Mouse (Mus musculus): ENCODE results near the gene Pik3ap1. TPM values are rescaled to one million over a fixed set of nuclear protein-coding genes. Genes with fewer than 3 reads are reported as not detected.

The Pik3ap1 gene
- polyA plus RNA-seq, 1 experiment from 2014 or later, result 5.7 TPM

- H3K4me1 ChIP-seq (ENCODE audit: control insufficient read depth, insufficient read depth, low read length), result no peaks in the 10 kb centered on the region
- no peaks in the 10 kb centered on the region for H3K27me3 ChIP-seq (replicated peaks; ENCODE audit: control insufficient read depth, insufficient read depth, low read length)
- H3K9me3 ChIP-seq (ENCODE audit: control insufficient read depth, low read length), result no peaks in the 10 kb centered on the region
- peak; percentile 44 for ATAC-seq
- H3K4me3 ChIP-seq (ENCODE audit: low read length), result no peak overlapping the region
- no peak overlapping the region for H3K4me2 ChIP-seq (ENCODE audit: low read depth, low read length)
- 0 out of 2 replicates have a peak overlapping the region, but pooled peaks have one; percentile 15 for H3K27ac ChIP-seq (ENCODE audit: low read length)
- no peaks in the 10 kb centered on the region for H3K36me3 ChIP-seq (ENCODE audit: control insufficient read depth, insufficient read depth, low read length)
- H3K9ac ChIP-seq (ENCODE audit: low read depth, low read length), result no peak overlapping the region
- 46% methylated on average over 6 of the region's 6 CpGs for WGBS
Measured at GRCm38 (mm10) chr19:41303433-41303832, 81.5 kb downstream of the Pik3ap1 start.

DNA sequence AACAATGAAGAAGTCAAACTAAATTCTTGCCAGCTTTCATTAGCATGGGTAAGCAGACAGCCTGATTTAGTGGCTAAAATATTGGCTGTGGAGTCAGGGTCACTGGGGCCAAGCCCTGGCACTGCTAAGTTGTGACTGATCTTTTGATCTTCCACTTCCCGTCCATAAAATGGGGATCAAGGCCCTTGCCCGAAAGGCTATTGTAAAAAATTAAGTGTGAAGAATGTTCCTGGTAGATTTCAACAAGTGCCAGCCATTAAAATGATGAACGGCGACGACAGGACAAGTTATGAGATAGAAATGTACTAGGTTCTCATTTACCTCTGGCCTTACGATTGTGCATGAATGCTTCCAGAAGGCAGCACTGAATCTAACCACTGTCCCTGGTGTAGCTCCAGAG, 83.0 kb downstream of the Pik3ap1 start:
- 65% methylated on average over 6 of the region's 6 CpGs for WGBS
- H3K9me3 ChIP-seq (ENCODE audit: control insufficient read depth, low read length), result no peaks in the 10 kb centered on the region

DNA sequence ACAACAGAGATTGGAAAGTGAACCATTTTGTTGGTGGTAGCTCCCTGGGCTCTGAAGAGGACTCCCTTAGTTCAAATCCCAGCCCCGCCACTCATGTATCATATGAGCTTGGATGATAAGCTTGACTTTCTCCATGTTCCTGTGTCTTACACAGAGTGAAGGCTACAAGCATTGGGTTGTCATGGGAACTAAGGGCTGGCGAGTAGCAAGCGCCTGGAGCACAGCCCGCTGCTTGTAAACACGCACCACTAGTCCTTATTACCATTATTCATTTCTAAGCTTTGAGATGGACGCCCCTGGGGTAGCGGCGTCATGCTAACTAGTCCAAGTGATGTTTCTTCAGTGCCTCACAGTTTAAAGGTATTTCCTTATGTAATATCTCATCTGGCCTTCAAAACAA, 85.5 kb downstream of the Pik3ap1 start:
- Histone ChIP-seq H3K27ac (ENCODE audit: low read length) (no peak overlapping the region), H3K4me2 (ENCODE audit: low read depth, low read length) (no peak overlapping the region), H3K4me1 (ENCODE audit: control insufficient read depth, insufficient read depth, low read length) (no peaks in the 10 kb centered on the region), H3K36me3 (ENCODE audit: control insufficient read depth, insufficient read depth, low read length) (no peaks in the 10 kb centered on the region), H3K27me3 (replicated peaks; ENCODE audit: control insufficient read depth, insufficient read depth, low read length) (no peaks in the 10 kb centered on the region), H3K4me3 (ENCODE audit: low read length) (no peak overlapping the region), H3K9me3 (ENCODE audit: control insufficient read depth, low read length) (no peaks in the 10 kb centered on the region), H3K9ac (ENCODE audit: low read depth, low read length) (no peak overlapping the region)
- no peak for ATAC-seq
- 80% methylated on average over 8 of the region's 8 CpGs for WGBS

More for the DNA sequence above, 83.0 kb downstream of the Pik3ap1 start:
- Histone ChIP-seq H3K36me3 (ENCODE audit: control insufficient read depth, insufficient read depth, low read length) (no peaks in the 10 kb centered on the region), H3K9ac (ENCODE audit: low read depth, low read length) (no peak overlapping the region), H3K4me1 (ENCODE audit: control insufficient read depth, insufficient read depth, low read length) (no peaks in the 10 kb centered on the region), H3K4me2 (ENCODE audit: low read depth, low read length) (no peak overlapping the region), H3K4me3 (ENCODE audit: low read length) (no peak overlapping the region), H3K27ac (ENCODE audit: low read length) (no peak overlapping the region), H3K27me3 (replicated peaks; ENCODE audit: control insufficient read depth, insufficient read depth, low read length) (no peaks in the 10 kb centered on the region)
- no peak for ATAC-seq

- peak; percentile 51 for ATAC-seq
- Histone ChIP-seq H3K4me2 (ENCODE audit: low read depth, low read length) (no peak overlapping the region), H3K27ac (ENCODE audit: low read length) (0 out of 2 replicates have a peak overlapping the region, but pooled peaks have one; percentile 0), H3K9me3 (ENCODE audit: control insufficient read depth, low read length) (no peaks in the 10 kb centered on the region), H3K9ac (ENCODE audit: low read depth, low read length) (no peak overlapping the region), H3K27me3 (replicated peaks; ENCODE audit: control insufficient read depth, insufficient read depth, low read length) (no peaks in the 10 kb centered on the region), H3K4me1 (ENCODE audit: control insufficient read depth, insufficient read depth, low read length) (peaks cover 3% of the 10 kb centered on the region; the same call in 1 of the 2 replicates), H3K36me3 (ENCODE audit: control insufficient read depth, insufficient read depth, low read length) (no peaks in the 10 kb centered on the region), H3K4me3 (ENCODE audit: low read length) (no peak overlapping the region)
- 56% methylated on average over 5 of the region's 5 CpGs for whole genome bisulfite sequencing
Measured at GRCm38 (mm10) chr19:41290952-41291619, 93.8 kb downstream of the Pik3ap1 start.

GRCm38 (mm10) chr19:41288568-41288967, 96.3 kb downstream of the Pik3ap1 start:
- no peak overlapping the region for H3K4me2 ChIP-seq (ENCODE audit: low read depth, low read length)
- no peak overlapping the region for H3K9ac ChIP-seq (ENCODE audit: low read depth, low read length)
- no peaks in the 10 kb centered on the region for H3K27me3 ChIP-seq (replicated peaks; ENCODE audit: control insufficient read depth, insufficient read depth, low read length)
- H3K9me3 ChIP-seq (ENCODE audit: control insufficient read depth, low read length), result no peaks in the 10 kb centered on the region
- WGBS, result 68% methylated on average over 6 of the region's 6 CpGs
- H3K4me3 ChIP-seq (ENCODE audit: low read length), result no peak overlapping the region
- H3K4me1 ChIP-seq (ENCODE audit: control insufficient read depth, insufficient read depth, low read length), result peaks cover 17% of the 10 kb centered on the region
- no peak overlapping the region for H3K27ac ChIP-seq (ENCODE audit: low read length)
- H3K36me3 ChIP-seq (ENCODE audit: control insufficient read depth, insufficient read depth, low read length), result no peaks in the 10 kb centered on the region
- no peak for ATAC-seq

GRCm38 (mm10) chr19:41287224-41287623, 97.7 kb downstream of the Pik3ap1 start:
- Histone ChIP-seq H3K36me3 (ENCODE audit: control insufficient read depth, insufficient read depth, low read length) (no peaks in the 10 kb centered on the region), H3K4me3 (ENCODE audit: low read length) (no peak overlapping the region), H3K9ac (ENCODE audit: low read depth, low read length) (no peak overlapping the region), H3K9me3 (ENCODE audit: control insufficient read depth, low read length) (no peaks in the 10 kb centered on the region), H3K4me2 (ENCODE audit: low read depth, low read length) (no peak overlapping the region), H3K27me3 (replicated peaks; ENCODE audit: control insufficient read depth, insufficient read depth, low read length) (no peaks in the 10 kb centered on the region), H3K4me1 (ENCODE audit: control insufficient read depth, insufficient read depth, low read length) (peaks cover 26% of the 10 kb centered on the region), H3K27ac (ENCODE audit: low read length) (no peak overlapping the region)
- WGBS, result 89% methylated on average over 7 of the region's 7 CpGs
- no peak for ATAC-seq

- H3K9me3 ChIP-seq (ENCODE audit: control insufficient read depth, low read length), result no peaks in the 10 kb centered on the region
- no peaks in the 10 kb centered on the region for H3K36me3 ChIP-seq (ENCODE audit: control insufficient read depth, insufficient read depth, low read length)
- H3K4me3 ChIP-seq (ENCODE audit: low read length), result no peak overlapping the region
- 27% methylated on average over 6 of the region's 6 CpGs for WGBS
- peak; percentile 78 for ATAC-seq
- peaks cover 26% of the 10 kb centered on the region for H3K4me1 ChIP-seq (ENCODE audit: control insufficient read depth, insufficient read depth, low read length)
- no peak overlapping the region for H3K9ac ChIP-seq (ENCODE audit: low read depth, low read length)
- H3K27me3 ChIP-seq (replicated peaks; ENCODE audit: control insufficient read depth, insufficient read depth, low read length), result no peaks in the 10 kb centered on the region
- no peak overlapping the region for H3K4me2 ChIP-seq (ENCODE audit: low read depth, low read length)
- H3K27ac ChIP-seq (ENCODE audit: low read length), result peak overlapping the region; percentile 56
Measured at GRCm38 (mm10) chr19:41284515-41284914, 100.4 kb downstream of the Pik3ap1 start.

DNA sequence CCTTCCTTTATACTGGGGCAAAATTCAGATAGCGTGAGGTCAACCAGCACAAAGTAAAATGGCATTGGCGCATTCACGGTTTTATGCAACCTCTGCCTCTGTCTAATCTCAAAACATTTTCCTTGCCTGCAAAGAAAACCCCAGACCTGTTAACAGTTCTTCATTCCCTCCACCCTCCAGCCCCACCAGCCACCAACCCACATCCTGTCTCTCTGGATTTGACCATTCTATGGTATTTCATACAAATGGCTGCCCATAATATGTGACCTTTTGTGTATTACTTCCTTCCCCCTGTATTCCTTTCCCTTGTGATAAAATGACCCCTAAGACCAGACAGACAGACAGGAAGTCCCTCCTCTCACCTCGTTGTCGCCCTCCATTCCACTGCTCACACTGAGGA, 102.2 kb downstream of the Pik3ap1 start:
- Histone ChIP-seq H3K27me3 (replicated peaks; ENCODE audit: control insufficient read depth, insufficient read depth, low read length) (no peaks in the 10 kb centered on the region), H3K4me3 (ENCODE audit: low read length) (no peak overlapping the region), H3K36me3 (ENCODE audit: control insufficient read depth, insufficient read depth, low read length) (no peaks in the 10 kb centered on the region), H3K9me3 (ENCODE audit: control insufficient read depth, low read length) (no peaks in the 10 kb centered on the region), H3K4me1 (ENCODE audit: control insufficient read depth, insufficient read depth, low read length) (peaks cover 26% of the 10 kb centered on the region), H3K27ac (ENCODE audit: low read length) (no peak overlapping the region), H3K4me2 (ENCODE audit: low read depth, low read length) (no peak overlapping the region), H3K9ac (ENCODE audit: low read depth, low read length) (no peak overlapping the region)
- WGBS, result 58% methylated on average over 5 of the region's 5 CpGs
- no peak for ATAC-seq

DNA sequence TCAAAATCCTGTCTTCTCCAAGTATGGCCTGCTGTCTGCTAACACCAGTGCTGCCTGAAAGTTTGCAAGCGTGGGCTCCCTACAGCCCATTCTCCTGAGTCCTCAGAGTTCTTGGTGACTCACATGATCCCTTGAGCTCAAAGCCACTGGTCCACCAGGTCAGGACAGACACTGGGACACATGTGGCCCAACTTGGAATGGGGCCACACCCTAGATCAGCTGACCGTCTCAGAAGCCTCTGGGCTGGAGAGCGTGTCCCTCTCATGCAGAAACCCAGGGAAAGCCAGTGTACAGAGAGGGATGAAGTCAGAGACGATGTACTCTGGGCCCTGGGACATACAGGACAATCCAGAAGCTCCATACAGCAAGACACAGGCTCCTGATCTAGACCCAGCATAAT, 102.7 kb downstream of the Pik3ap1 start:
- Histone ChIP-seq H3K4me3 (ENCODE audit: low read length) (no peak overlapping the region), H3K27ac (ENCODE audit: low read length) (no peak overlapping the region), H3K9ac (ENCODE audit: low read depth, low read length) (no peak overlapping the region), H3K4me1 (ENCODE audit: control insufficient read depth, insufficient read depth, low read length) (peaks cover 26% of the 10 kb centered on the region), H3K27me3 (replicated peaks; ENCODE audit: control insufficient read depth, insufficient read depth, low read length) (no peaks in the 10 kb centered on the region), H3K4me2 (ENCODE audit: low read depth, low read length) (no peak overlapping the region), H3K9me3 (ENCODE audit: control insufficient read depth, low read length) (no peaks in the 10 kb centered on the region), H3K36me3 (ENCODE audit: control insufficient read depth, insufficient read depth, low read length) (no peaks in the 10 kb centered on the region)
- ATAC-seq, result no peak
- 86% methylated on average over 4 of the region's 4 CpGs for WGBS

All from intestine, embryonic 16.5 days (tissue).